Mouse (Mus musculus): ENCODE measurements at regions not wholly inside any gene's neighbourhood (a gene's known extent, or its start where the extent isn't known, plus 50 kb on each side); places are given as distances from the start of the nearest gene placed in this dataset.
"Not testable (repeated sequence)": the region's sequence is repeated elsewhere in the genome, so short reads cannot be mapped to it uniquely, and the experiment has no call there.

GRCm38 (mm10) chr5:133937967-133938918 lies 161.3 kb upstream of the Castor2 start:
- no peak for DNase-seq (ENCODE audit: low read depth)

- DNase-seq (ENCODE audit: low read depth), result no peak
Measured at GRCm38 (mm10) chr5:133935451-133935850, 164.1 kb upstream of the Castor2 start.

- DNase-seq (ENCODE audit: low read depth), result no peak
Measured at GRCm38 (mm10) chr5:133935006-133935405, 164.5 kb upstream of the Castor2 start.

GRCm38 (mm10) chr5:133930101-133930500 lies 169.4 kb upstream of the Castor2 start:
- no peak for DNase-seq (ENCODE audit: low read depth)

- DNase-seq (ENCODE audit: low read depth), result no peak
Measured at GRCm38 (mm10) chr5:133927054-133927453, 172.5 kb upstream of the Castor2 start.

- DNase-seq (ENCODE audit: low read depth), result no peak
Measured at GRCm38 (mm10) chr5:133925184-133925900, 174.2 kb upstream of the Castor2 start.

GRCm38 (mm10) chr5:133922181-133922580 lies 177.3 kb upstream of the Castor2 start:
- DNase-seq (ENCODE audit: low read depth), result no peak

GRCm38 (mm10) chr5:133915734-133916550 lies 183.6 kb upstream of the Castor2 start:
- no peak for DNase-seq (ENCODE audit: low read depth)

- DNase-seq (ENCODE audit: low read depth), result no peak
Measured at GRCm38 (mm10) chr5:133907442-133907841, 192.1 kb upstream of the Castor2 start.

- no peak for DNase-seq (ENCODE audit: low read depth)
Measured at GRCm38 (mm10) chr5:133898025-133898598, 201.4 kb upstream of the Castor2 start.

GRCm38 (mm10) chr5:133890728-133891127 lies 208.8 kb upstream of the Castor2 start:
- DNase-seq (ENCODE audit: low read depth), result no peak

- no peak for DNase-seq (ENCODE audit: low read depth)
Measured at GRCm38 (mm10) chr5:133889841-133890240, 209.7 kb upstream of the Castor2 start.

GRCm38 (mm10) chr5:133885507-133885906 lies 214.0 kb upstream of the Castor2 start:
- DNase-seq (ENCODE audit: low read depth), result no peak

- DNase-seq (ENCODE audit: low read depth), result no peak
Measured at GRCm38 (mm10) chr5:133885016-133885415, 214.5 kb upstream of the Castor2 start.

GRCm38 (mm10) chr5:133884593-133884992 lies 214.9 kb upstream of the Castor2 start:
- DNase-seq (ENCODE audit: low read depth), result no peak

GRCm38 (mm10) chr5:133844483-133844882 lies 255.0 kb upstream of the Castor2 start:
- no peak for DNase-seq (ENCODE audit: low read depth)

- not testable (repeated sequence) for DNase-seq (ENCODE audit: low read depth)
Measured at GRCm38 (mm10) chr5:133842059-133842706, 257.3 kb upstream of the Castor2 start.

- no peak for DNase-seq (ENCODE audit: low read depth)
Measured at GRCm38 (mm10) chr5:133838286-133838685, 261.2 kb upstream of the Castor2 start.

GRCm38 (mm10) chr5:133833217-133833616 lies 266.3 kb upstream of the Castor2 start:
- no peak for DNase-seq (ENCODE audit: low read depth)

GRCm38 (mm10) chr5:133828226-133828625 lies 271.3 kb upstream of the Castor2 start:
- DNase-seq (ENCODE audit: low read depth), result no peak

GRCm38 (mm10) chr5:133823871-133824270 lies 275.6 kb upstream of the Castor2 start:
- no peak for DNase-seq (ENCODE audit: low read depth)

Data from naive thymus-derived CD4-positive, alpha-beta T cell, adult 2 months (primary cell).